Mouse (Mus musculus) cerebellum, adult 8-10 months (tissue): ENCODE measurements around the gene Exd1.
A peak's percentile ranks its signal among the peaks of the same experiment; 100 is the strongest.

Experiments
- DNase-seq: peaks from one replicate; pipeline ENCODE4 v3.0.0; 2022

Exd1 gene

DNA sequence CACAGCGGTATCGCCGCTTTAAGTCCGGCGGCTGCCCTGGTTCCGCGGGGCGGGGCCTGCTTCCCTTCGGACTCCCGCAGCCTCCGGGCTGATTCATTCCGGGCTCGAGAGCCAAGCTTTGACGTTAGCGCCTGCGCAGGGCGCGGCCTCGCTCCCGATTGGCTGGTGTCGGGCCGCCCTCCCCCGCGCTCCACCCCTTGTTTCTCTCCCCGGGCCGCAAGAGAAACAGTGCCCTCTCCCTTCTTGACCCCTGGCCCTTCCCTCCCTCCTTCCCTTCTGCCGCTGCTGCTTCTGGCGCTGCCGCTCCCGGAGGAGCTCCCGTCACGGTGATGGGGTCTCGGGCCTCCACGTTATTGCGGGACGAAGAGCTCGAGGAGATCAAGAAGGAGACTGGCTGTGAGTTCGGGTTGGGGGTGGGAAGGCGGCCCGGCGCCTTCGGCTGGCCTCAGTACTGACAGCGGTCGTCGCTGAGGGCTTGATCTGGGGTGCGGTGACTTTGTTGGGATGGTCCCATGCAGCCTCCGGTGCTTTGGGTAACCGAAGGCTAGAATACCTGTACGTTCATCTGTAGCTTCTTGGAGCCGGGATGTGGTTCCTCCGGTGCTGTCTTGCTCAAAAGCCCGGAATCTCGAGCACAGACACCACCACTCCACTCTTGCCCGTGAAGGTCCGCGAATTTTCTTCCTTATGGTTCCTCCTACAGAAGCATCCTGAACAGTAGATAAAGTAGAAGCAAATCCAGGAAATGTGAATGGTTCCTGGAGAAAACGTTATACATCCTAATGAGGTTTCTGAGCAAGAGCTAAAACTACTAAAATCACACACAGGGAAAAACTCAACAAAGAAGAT is at the start of gene Exd1, which contains the start of gene Chp1:
TSS of gene Exd1 (minus strand) at position 106 of the 849 bp plus-strand sequence.
TSS of gene Chp1 (plus strand) at position 176 of the 849 bp plus-strand sequence.
- peak; percentile 98 for DNase-seq

DNA sequence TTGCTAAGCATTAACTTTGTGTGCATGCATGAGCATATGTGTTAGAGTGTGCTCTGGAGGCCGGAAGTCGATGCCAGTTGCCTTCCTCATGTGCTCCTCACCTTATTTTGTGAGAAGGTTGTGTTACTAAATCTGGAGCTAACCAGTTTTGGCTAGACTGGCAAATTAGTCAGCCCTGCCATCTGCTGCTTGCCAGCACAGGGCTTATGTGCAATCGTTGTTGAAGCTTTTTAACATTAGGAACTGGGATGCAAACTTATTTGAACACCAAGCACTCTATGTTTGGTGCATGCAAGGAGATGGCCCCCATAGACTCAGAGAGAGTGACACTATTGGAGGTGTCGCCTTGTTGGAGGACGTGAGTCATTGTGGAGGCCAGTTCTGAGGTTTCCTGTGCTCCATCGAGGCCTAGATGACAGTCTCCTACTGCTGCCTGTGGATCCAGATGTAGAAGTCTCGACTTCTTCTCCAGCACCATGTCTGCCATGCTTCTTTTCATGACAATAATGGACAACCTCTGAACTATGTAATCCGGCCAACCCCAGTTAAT is 49.4 kb upstream of the Exd1 start:
- peak; percentile 33 for DNase-seq

DNA sequence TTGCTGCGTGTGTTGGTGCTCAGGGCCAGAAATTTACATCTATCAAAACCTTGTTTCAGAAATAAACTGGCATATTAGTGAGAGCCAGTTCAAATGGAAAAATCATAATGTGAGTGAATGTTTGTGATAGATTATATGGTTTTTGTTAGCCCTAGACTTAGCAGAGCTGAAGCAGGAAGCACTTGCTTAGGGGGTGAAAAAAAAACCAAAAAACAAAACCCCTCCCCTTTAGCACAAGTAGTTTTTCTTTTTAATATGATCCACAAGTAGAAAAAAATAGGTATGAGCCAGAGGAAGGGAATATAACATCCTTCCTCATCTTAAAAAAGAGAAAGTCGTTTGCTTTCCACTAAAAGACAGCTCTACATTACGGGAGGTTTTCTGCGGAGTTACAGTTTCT is 47.9 kb upstream of the Exd1 start:
- DNase-seq = no peak

DNA sequence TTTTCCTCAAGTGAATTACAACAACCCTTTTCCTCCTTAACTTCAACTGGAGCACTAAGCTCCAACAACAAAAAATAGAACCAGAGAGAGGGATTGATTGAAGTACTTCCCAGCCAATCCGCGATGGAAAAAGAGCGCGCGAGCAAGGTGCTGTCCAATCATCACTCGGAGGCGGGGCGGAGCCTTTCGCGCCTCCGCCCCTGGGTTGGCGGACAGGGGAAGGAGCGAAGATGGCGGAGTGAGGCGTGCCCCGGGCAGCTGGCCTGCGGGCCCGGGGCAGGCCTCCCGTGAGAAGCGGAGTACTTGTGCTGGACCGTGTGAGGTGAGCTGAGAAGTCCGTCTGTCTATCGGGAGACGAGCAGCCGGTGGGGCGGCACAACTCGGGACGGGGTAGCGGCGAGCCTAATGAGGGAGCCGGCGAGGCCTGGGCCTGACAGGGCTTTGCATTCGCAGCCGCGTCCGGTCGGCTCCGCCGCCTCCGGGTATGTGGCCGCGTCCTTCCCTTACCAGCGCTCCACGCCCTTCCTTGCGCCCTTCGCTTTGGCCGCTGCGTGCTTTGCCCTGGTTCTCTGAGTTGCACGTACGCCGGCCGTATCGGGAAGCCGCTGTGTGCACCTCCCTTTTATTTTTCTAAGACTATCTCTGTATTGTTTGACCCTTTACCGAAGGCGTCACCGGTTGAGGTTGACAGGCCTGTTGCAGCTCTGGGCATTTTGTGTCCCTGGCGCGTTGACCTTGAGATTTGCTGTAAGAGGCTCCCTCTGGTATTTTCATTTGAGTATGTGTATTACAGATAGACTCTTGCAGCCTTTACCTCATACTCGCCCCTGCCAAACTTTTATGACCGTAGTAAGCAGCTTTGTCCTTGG is 46.9 kb upstream of the Exd1 start:
- peak; percentile 98 for DNase-seq

DNA sequence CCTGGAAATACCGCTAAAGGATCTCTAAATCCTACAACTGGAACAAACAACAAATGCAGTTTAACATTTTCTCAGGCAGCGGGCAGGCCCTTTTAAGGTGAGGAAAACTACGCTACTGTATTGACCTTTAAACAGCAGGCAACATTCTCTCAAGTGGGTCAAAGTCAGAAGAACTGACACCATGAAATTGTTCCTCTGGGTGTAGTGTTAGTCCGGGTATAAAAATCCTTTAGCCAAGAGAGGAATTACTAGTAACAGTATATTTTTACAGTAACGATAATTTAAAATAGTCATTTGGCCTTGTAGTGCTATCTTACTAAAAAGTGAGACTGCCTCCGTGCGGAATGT is 46.3 kb upstream of the Exd1 start:
- DNase-seq = no peak

DNA sequence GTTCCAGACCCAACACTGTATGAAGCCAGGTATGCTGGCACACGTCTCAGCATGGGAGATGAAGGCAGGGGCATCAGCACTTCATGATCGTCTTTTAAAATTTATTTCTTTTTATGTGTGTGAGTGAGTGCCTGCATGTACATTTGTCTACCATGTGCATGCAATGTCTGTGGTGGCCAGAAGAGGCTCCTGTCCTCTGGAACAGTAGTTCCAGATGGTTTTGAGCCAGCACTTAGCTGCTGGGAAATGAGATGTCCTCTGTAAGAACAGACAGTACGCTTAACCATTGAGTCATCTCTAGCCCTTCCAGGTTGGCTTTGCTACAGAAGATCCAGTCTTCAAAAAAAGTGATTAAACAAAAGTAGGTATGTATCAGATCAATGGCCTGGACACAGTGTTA is 43.8 kb upstream of the Exd1 start:
- no peak for DNase-seq

DNA sequence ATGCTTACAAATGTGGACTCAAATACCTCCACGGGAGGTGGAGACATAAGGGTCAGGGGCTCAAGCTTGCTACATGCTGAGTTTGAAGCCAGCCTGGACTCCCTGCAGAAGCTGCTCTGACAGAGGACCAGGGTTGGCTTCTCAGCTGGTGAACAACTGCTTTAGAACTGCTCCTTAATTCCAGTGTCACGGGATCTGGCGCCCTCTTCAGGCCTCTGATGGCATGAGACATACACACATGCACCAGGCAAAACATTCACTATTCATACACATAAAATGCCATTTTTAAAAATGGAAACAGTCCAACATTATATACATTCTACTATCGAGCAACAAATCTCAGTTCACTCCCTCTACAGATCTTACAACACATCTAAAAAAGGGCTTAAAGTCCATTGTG is 40.0 kb upstream of the Exd1 start:
- peak; percentile 28 for DNase-seq

DNA sequence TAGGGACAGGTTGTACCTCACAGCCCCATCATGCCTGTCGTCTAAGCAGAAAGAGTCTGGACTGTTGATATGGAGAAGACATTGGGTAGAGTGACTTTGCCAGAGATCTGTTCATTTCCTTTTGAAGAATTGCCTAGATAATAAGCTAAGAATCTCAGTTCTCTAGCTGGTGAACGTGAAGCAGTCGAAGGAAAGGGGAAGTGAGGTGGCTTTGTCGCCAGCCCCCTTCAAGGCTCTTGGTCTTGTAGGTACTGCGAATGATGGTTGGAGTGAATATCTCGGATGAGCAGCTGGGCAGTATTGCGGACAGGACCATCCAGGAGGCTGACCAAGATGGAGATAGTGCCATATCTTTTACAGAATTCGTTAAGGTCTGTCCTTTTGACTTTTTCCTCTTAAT is 36.9 kb upstream of the Exd1 start:
- DNase-seq = no peak

DNA sequence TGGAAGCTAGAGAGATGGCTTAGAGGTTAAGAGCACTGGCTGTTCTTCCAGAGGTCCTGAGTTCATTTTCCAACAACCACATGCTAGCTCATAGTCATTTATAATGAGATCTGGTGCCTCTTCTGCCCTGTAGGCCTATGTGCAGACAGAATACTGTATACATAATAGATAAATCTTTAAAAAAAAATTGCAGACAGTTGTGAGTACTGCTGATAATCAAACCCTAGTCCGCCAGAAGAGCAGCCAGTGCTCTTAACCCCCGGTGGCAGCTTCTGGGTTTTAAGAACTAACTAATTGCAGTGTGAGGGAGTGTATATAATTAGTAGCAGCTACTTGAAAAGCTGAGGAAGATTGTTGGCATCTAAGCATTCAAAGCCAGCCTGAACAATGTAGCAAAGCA is 36.0 kb upstream of the Exd1 start:
- DNase-seq = no peak

DNA sequence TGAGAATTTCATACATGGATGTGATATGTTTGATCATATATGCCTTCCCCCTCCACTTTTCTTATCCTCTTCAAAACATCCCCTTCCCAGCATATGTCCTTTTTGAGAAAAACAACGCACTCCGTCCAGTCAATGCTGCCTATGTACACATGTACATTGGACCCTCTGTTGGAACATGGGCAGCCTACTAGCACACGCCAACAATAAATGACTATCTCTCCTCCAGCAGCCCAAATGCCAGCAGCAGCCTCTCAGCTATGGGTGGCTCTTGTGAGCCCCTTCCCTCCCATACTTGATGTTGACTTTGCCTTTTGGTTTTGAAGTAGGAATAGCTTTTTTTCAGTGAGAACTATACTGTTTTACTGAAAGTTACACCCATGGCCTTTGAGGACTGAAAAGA is 34.1 kb upstream of the Exd1 start:
- no peak for DNase-seq

DNA sequence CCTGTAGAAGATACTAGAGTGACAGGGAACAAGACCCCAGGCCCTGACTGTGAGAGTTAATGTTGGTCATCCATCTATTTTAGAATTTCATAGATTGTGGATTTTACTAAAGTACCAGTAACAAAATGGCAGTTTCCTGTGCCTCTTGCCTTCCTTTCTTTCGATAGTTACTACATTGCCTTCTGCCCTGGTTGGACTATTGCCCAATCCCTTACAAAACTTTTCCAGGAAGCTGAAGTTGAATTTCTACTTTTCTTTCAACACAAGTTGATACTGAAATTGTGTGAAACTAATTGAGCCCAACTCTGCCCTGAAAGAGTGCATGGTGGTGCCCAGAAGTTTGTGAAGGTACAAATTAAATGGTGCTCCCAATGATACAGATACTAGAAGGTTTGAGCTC is 25.0 kb upstream of the Exd1 start:
- no peak for DNase-seq

DNA sequence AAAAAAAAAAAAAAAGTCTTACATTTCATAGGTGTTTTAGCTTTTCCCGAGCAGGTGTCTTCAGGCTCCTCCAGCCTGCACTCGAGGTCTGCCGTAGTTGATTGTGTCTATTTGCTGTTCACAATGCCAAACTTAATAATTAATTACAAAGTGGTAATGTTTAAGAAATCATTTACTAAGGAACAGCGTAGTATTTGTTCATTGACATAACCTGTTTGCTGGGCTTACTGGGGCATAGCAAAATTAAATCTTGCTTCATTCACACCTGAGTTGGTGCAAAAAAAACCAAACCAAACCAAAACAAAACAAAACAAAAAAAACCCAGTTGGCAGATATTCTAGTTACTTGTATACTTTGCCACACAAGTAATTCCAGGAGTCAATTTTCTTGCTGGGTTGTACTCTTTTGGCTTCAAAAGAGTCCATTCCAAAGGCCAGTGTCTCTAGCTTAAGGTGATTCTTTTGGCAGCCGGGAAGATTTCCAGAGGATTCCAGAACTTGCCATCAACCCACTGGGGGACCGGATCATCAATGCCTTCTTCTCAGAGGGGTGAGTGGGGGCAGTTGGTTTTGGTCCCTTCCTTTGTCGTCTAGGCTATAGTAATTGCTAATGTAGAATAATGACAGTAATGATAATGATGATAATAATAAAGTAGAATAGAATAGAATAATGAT is 18.9 kb upstream of the Exd1 start:
- no peak for DNase-seq

DNA sequence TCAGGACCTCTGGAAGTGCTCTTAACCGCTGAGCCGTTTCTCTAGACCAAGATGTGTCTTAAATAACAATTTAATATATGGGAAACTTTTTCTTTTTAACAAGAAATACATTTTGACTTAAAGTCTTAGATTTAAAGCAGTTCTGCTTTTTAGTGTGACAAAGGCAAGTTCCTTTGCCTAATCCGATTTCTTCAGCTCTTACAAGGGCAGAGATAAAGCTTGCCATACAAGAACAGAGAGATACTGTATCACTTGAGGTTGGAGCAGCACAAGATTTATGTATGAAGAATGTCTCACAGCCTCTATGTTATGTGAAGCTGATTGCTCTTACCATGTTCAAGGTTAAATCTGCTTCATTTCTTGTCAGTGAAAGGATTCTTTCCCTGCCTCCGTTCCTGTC is 17.9 kb upstream of the Exd1 start:
- DNase-seq = no peak

DNA sequence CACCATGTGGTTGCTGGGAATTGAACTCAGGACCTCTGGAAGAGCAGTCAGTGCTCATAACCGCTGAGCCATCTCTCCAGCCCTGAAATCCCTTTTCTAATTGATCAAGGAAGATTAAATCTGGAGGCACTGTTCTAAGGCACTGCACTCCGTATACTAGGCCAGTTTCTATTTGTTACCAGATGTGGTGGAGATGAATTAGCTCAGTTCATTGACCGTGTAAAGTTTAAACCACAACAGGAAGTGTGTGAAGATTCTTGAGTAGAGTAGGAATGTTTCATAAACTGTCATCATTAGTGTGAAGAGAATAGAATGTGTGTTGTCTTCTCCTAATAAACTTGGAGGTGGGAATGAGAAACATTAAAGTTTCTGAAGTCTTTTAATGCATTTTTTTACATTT is 14.4 kb upstream of the Exd1 start:
- no peak for DNase-seq

DNA sequence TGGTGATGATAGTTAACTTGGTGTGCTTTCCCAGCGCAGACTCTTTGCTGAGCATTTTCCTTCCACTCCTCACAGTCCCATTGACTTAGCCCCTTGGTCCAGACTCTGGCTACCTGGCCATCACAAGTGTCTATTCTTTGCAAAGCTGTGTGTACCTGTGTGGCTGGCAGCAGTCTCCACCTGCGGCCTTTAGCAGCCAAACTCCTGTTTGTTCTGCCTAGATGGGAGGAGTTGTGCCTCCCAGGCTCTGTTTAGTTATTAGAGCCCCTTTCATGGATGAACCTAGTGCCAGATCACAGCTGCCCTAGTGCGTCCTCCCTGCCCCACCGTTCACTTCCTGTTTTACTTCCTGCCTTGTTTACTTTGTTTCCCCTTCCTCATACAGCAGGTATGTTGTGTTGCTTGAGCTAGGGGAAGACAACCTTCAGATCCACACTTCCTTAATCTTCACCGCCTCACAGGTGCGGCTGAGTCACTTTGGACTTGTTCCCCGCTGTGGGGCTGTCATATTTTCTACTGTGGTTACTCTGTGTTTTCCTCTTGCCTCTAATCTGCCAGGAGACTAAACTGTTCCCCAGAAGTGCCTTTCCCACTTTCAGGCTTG is 11.4 kb upstream of the Exd1 start:
- DNase-seq = no peak

DNA sequence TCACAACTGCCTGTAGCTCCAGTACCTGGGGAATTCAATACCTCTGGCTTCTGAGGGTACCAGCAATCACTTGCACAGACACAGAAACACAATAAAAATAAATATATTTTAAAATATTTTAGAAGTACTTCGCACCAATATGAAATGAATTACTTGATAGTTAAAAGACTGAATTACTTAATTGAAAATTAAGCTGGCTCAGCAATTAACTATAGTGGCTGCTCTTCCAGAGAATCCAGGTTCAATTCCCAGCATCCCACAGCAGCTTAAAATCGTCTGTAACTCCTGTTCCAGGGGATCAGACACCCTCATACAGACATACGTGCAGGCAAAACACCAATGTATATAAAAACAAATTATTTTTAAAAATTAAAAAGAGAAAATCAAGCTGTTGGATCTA is 10.6 kb upstream of the Exd1 start:
- no peak for DNase-seq

DNA sequence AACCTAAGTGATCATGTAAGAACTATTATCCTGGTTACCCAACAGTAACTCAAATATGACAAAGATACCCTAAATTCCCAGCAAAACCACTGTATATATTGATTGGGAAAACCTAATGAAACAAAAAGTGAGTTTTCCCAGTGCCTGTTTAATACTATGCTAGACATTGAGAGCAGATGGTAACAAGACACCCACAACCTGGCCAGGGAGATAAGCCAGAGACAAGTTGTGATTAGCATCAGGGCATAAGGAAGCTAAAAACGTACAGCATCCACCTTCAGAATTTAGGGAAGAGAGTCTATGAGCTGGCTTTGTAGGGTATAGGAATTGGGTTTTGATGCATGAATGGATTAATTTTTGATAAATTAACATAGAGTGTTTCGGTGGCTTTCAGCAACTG is 2.3 kb upstream of the Exd1 start:
- no peak for DNase-seq

DNA sequence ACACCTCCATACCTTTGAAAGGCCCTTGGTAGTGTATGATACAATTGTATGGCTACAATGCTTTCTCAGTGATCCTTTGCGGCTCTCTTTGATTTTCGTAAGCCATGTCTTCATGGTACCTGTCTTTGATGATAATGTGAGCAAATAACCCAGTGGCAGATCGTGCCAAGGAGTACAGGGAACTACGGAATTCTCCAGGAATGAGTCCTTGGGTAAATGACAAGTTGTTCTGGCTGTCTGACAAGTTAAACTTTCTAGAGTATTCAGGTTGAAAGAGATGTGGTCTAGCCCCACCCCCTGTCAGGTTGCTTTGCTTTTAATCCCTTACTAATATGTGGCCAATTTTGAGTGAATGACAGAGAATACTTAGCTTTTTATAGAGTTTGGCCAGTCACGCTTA is 1.3 kb upstream of the Exd1 start:
- no peak for DNase-seq

DNA sequence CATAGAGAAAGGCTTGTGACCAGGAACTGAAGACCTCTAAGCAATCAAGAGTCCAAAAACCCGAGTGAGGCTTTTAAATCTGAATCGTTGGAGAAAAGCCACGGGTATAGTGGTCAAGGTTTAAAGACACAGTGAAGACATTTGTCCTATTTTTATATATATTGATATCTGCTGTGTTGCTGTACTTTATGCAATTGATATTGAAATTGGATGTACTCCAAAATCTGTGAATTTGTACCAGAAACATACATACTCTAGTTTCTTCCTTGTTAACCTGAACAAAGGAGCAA is 889 bp upstream of the Exd1 start:
- DNase-seq = no peak

DNA sequence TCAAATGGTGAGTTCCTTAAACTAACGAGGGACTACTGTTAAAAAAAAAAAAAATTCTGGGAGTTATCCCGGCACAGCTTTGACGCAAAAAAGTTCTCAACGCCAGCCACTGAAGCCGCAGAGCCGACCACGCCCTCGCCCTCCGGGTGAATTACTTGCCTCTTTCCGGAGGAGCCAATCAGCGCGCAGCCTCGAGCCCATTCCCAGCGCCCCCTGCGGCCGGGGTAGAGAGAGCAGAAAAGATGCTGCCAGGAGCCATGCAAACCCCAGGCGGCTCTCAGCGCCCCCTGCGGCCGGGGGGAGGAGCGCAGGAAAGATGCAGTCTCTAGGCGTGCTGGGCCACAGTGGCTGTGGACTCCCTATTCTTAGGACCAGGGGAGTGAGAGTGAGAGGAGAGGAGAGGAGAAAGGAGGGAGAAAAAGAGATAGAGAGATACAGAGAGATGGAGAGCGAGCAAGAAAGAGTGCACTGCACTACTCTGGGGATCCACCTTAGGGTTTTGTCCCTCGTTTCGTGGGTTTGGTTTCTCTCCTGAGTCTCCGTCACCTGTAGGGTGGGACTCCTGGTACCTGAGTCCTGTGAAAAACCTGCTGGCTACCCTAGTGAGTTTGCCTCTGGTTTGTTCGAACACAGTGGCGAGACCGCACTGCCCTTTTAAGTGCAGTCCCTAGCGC is 442 bp downstream of the Exd1 start:
- DNase-seq = peak; percentile 68

DNA sequence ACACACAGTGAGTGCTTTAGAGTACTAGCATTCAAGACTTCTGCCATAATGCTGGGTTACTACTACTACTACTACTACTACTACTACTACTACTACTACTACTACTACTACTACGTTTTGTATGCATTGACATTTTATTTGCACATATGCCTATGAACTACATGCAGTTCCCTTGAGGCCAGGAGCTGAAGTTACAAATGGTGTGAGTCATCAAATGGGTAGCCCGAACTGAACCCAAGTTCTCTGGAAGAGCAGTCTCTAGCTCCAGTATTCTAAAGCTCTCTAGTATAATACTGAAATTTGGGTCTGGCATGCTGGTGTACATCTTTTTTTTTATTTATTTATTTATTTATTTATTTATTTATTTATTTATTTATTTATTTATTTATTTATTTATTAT is 3.8 kb downstream of the Exd1 start:
- no peak for DNase-seq

DNA sequence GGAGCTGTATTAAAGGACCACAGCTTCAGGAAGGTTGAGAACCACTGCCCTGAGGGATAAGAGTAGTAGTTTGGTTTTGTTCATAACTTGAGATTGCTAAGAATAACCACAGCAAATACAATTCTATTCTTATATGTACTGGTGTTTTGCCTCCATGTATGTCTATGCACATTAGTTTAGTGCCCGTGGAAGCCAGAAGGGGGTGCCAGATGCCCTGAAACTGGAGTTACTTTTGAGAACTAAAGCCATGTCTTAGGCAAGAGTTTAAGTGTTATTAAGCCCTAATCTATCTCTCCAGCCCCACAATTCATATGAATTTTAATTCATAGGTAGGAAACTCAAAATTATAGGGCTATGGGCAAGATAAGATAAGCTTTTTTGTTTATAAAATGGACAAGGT is 5.3 kb downstream of the Exd1 start:
- no peak for DNase-seq

DNA sequence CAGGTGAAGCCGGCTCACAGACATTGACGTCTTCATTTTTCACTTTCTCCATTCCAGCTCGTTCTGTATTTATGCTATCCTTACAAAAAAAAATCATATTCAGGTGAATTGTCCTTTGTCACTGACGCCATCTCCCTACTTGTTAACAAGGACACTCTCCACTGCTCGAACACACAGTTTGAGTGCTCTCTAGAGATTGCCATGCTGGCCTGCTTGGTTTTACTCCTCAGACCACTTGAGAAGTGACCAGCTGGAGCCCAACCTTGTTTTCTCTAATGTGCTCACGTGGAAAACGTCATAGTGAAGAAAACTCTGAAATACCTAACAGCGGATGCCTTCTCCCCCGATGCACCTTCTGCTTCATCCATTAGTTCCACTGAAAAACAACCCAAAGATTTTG is 8.6 kb downstream of the Exd1 start:
- DNase-seq = no peak
